Mouse (Mus musculus): ENCODE data around the gene Rad52. TPM values are rescaled to one million over a fixed set of nuclear protein-coding genes. Genes with fewer than 3 reads are reported as not detected.

The Rad52 gene
- polyA plus RNA-seq (2012), result 2.0 and 2.1 TPM in 2 replicates

DNA sequence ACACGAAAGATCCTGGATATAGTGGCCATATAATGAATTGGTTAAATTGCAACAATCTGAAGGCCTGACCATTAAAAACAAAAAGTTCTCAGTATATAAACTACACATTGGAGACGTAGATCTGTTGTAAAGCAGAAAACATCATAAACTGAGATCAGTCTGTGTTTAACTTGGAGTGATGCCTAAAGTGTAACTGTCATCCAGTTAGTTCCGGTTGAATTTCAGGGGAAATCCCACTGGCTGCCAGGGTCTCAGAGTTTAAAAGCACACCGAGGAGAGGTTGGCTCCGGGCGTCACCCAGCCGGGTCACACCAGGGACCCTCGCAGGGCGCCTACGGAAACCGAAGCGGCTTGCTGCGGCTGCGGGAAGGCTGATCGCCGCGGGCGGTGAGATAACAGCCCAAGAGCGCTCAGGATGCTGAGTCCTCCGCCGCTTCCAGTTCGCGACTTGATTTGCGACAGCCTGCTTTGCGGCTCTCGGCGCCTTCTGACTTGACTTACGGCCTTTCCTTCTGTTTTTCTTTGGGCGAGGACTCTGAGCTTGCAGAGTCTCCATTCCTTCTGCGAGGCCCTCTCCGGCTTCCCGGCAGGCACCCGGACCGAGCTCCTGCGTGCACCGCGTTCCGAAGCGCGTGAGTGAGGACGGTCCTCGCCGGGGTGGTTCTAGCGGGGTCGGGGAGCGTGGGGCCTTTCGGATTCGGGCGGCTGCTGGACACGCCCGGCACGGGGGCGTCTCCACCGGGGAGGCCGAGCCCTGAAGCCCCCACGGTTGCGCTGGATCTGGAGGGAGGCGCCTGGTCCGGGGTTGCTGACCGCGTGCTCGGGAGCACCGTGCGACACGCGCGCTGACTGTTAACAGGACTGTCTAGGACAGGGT, at the start of gene Rad52:
Gene Rad52 (plus strand): TSS at position 495 of the 877 bp plus-strand sequence.
- Histone ChIP-seq H3K36me3 (ENCODE audit: control insufficient read depth) (peaks cover 30% of the 10 kb centered on the region), H3K4me1 (ENCODE audit: control insufficient read depth) (peaks cover 26% of the 10 kb centered on the region)
- TF ChIP-seq TAL1 (IDR thresholded peaks at IDR 0.05; ENCODE audit: low read length) (no peak), GATA1 (IDR thresholded peaks at IDR 0.05; ENCODE audit: low read length) (peak; percentile 82)

DNA sequence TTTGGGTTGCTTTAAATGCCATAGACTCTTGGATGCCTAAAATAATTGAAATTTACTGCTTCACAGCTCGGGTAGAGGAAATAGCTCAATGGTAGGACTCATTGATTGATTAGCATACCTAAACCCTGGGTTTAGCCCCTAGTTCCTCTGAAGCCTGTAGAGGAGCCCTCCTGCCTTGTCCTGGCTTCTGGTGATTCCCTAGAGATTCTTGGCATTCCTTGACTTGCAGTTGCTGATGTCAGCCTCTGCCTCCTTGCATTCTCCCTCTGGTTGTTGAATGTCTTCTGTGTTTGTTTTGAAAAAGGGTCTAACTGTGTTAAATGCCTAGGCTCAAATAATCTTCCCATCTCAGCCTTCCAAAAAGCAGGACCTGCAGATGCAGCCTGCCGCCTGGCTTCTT, 48.3 kb upstream of the Rad52 start:
- no peaks in the 10 kb centered on the region for H3K27me3 ChIP-seq (ENCODE audit: control insufficient read depth)
- H3K9me3 ChIP-seq (ENCODE audit: control insufficient read depth, low read length), result no peaks in the 10 kb centered on the region
- H3K4me1 ChIP-seq (ENCODE audit: control insufficient read depth), result peaks cover 6% of the 10 kb centered on the region
- TF ChIP-seq TAL1 (IDR thresholded peaks at IDR 0.05; ENCODE audit: low read length) (no peak), GATA1 (IDR thresholded peaks at IDR 0.05; ENCODE audit: low read length) (no peak)
- no peak overlapping the region for H3K4me3 ChIP-seq (replicated peaks)
- H3K36me3 ChIP-seq (ENCODE audit: control insufficient read depth), result no peaks in the 10 kb centered on the region

More for the DNA sequence above, at the start of gene Rad52:
- Histone ChIP-seq H3K4me3 (replicated peaks) (peak within 1 kb of the TSS; percentile 91), H3K9me3 (ENCODE audit: control insufficient read depth, low read length) (no peaks in the 10 kb centered on the region), H3K27me3 (ENCODE audit: control insufficient read depth) (no peaks in the 10 kb centered on the region)

DNA sequence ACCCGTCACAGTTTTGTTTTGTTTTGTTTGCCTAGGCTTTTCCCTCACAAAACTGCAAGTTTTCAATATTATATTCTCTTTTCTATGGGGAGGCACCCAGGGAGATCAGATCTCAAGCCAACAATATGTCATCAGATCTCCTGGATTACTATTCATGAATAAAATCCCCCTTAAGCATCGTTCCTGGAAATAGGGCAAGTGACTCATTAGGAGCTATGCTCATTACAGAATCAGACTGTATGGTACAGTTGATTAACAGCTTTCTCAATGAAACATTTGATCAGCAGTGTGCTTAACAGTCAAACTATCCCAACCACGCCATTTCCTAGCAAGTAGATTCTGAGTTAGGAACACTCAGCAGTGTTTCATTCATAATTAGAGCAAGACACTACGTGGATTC, 47.0 kb upstream of the Rad52 start:
- Histone ChIP-seq H3K4me1 (ENCODE audit: control insufficient read depth) (no peaks in the 10 kb centered on the region), H3K27me3 (ENCODE audit: control insufficient read depth) (no peaks in the 10 kb centered on the region), H3K36me3 (ENCODE audit: control insufficient read depth) (no peaks in the 10 kb centered on the region), H3K4me3 (replicated peaks) (no peak overlapping the region), H3K9me3 (ENCODE audit: control insufficient read depth, low read length) (no peaks in the 10 kb centered on the region)
- TF ChIP-seq GATA1 (IDR thresholded peaks at IDR 0.05; ENCODE audit: low read length) (no peak), TAL1 (IDR thresholded peaks at IDR 0.05; ENCODE audit: low read length) (no peak)

DNA sequence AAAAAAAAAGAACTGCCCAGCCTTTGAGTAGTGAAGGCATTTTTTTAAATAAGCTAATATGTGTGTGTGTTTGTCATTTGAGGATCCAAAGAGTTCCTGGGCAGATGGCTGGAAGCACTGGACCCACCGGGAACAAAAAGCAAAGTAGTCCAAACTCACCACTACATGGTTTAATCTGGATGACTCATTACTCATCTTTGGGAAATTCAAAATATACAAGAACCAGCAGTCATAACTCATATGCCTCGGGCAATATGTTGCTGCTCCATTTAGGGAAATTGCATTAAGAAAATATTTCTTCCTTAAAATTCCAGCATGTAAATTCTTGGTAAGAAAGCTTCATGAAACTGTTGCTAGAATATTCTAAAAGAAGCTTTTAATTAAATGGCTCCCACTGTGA, 42.3 kb upstream of the Rad52 start:
- no peaks in the 10 kb centered on the region for H3K4me1 ChIP-seq (ENCODE audit: control insufficient read depth)
- no peak overlapping the region for H3K4me3 ChIP-seq (replicated peaks)
- no peaks in the 10 kb centered on the region for H3K27me3 ChIP-seq (ENCODE audit: control insufficient read depth)
- TF ChIP-seq GATA1 (IDR thresholded peaks at IDR 0.05; ENCODE audit: low read length), result no peak
- TF ChIP-seq TAL1 (IDR thresholded peaks at IDR 0.05; ENCODE audit: low read length), result no peak
- H3K36me3 ChIP-seq (ENCODE audit: control insufficient read depth), result no peaks in the 10 kb centered on the region
- H3K9me3 ChIP-seq (ENCODE audit: control insufficient read depth, low read length), result no peaks in the 10 kb centered on the region

DNA sequence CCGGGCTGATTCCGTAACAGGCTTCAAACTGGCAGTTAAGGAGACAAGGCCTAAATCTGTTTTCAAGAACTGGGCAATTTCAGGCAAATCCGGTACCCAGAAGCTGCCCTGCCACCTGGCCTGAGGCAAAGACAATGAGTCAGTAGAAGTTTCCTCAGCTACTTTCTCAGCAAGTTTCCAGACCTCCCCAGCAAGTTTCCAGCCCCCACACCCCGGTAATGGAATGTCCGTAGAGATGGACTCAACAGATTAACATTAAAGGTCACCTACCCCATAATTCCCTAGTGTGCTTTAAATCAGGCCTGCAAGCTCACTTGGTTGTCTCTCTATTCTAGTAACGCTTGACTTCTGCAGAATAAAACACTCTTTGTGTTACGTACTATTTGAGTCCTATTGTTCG, 41.0 kb upstream of the Rad52 start:
- TF ChIP-seq GATA1 (IDR thresholded peaks at IDR 0.05; ENCODE audit: low read length) (no peak), TAL1 (IDR thresholded peaks at IDR 0.05; ENCODE audit: low read length) (no peak)
- no peak overlapping the region for H3K4me3 ChIP-seq (replicated peaks)
- H3K9me3 ChIP-seq (ENCODE audit: control insufficient read depth, low read length), result no peaks in the 10 kb centered on the region
- H3K4me1 ChIP-seq (ENCODE audit: control insufficient read depth), result no peaks in the 10 kb centered on the region
- H3K27me3 ChIP-seq (ENCODE audit: control insufficient read depth), result no peaks in the 10 kb centered on the region
- no peaks in the 10 kb centered on the region for H3K36me3 ChIP-seq (ENCODE audit: control insufficient read depth)

DNA sequence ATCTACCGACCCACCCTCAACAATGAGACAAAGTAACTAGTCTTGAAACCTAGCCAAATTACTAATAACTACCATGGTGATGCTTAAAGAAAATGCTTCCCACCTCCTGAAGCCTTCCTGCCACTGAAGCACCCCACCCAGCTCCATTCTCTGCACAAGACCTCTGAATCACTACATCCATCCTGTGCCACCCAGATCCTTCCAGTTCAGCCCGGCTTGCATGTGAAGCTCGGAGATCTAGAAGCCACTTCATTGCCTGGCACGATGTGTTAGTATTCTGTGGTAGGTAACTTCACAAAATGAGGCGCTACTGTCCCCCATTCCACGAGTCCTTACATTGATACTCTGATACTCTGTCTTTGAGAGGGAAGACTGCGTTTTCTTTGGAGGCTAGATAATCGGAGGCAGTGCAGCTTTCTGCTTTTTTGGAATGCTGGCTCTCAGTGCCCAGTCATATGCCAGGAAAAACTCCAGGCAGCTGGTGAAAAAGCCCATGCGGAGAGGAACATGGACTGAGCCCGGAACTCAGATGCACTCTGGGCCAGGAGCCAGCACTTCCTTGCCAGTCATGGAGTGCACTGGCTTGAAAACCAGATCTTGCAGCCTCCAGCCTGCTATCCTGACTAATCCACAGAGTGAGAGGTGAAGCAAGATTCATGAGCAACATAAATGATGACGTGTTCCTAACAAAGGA, 38.0 kb upstream of the Rad52 start:
- no peak for TF ChIP-seq TAL1 (IDR thresholded peaks at IDR 0.05; ENCODE audit: low read length)
- TF ChIP-seq GATA1 (IDR thresholded peaks at IDR 0.05; ENCODE audit: low read length), result no peak

DNA sequence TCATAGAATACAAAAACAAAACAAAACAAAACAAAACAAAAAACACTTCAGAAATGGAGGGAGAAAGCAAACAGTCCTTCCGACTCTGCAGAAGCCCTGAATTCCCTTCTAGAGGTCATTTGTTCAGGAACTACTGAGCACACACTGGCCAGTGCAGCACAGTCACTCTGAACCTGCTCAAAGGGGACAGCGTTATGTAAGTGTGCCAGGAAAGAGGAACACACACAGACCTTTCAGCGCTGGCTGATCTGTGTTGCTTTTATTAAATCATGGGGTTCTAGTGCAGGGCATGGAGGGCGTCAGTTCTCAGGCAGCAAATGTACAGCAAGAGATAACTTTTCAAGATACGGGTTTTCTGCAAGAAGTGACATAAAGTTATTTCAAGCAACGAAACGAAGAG, 19.3 kb upstream of the Rad52 start:
- Histone ChIP-seq H3K9me3 (ENCODE audit: control insufficient read depth, low read length) (no peaks in the 10 kb centered on the region), H3K4me1 (ENCODE audit: control insufficient read depth) (no peaks in the 10 kb centered on the region), H3K36me3 (ENCODE audit: control insufficient read depth) (no peaks in the 10 kb centered on the region), H3K4me3 (replicated peaks) (no peak overlapping the region), H3K27me3 (ENCODE audit: control insufficient read depth) (peaks cover 11% of the 10 kb centered on the region)
- TF ChIP-seq GATA1 (IDR thresholded peaks at IDR 0.05; ENCODE audit: low read length), result no peak
- TF ChIP-seq TAL1 (IDR thresholded peaks at IDR 0.05; ENCODE audit: low read length), result no peak

More for the DNA sequence above, 38.0 kb upstream of the Rad52 start:
- Histone ChIP-seq H3K9me3 (ENCODE audit: control insufficient read depth, low read length) (no peaks in the 10 kb centered on the region), H3K36me3 (ENCODE audit: control insufficient read depth) (no peaks in the 10 kb centered on the region), H3K4me3 (replicated peaks) (no peak overlapping the region), H3K4me1 (ENCODE audit: control insufficient read depth) (no peaks in the 10 kb centered on the region), H3K27me3 (ENCODE audit: control insufficient read depth) (no peaks in the 10 kb centered on the region)

DNA sequence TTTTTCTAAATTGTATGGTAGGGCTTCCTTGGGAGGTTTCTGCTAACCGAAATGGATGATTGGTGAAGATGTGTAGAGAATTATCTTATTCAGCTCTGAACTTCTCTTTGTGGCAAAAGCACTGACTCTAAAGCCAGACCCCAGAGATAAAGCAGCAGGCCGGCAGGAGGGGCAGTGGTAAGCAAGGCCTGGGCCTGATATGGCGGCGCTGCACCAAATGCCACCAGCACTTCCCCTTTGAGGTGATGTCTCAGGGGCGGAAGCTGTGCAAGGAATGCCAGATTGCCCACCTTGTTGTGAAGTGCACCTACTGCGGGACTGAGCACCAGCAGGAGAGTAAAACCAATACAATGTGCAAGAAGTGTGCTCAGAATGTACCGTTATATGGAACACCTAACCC, 9.8 kb upstream of the Rad52 start:
- H3K36me3 ChIP-seq (ENCODE audit: control insufficient read depth), result no peaks in the 10 kb centered on the region
- H3K4me1 ChIP-seq (ENCODE audit: control insufficient read depth), result no peaks in the 10 kb centered on the region
- TF ChIP-seq TAL1 (IDR thresholded peaks at IDR 0.05; ENCODE audit: low read length) (no peak), GATA1 (IDR thresholded peaks at IDR 0.05; ENCODE audit: low read length) (no peak)
- peaks cover 27% of the 10 kb centered on the region for H3K27me3 ChIP-seq (ENCODE audit: control insufficient read depth)
- H3K9me3 ChIP-seq (ENCODE audit: control insufficient read depth, low read length), result no peaks in the 10 kb centered on the region
- no peak overlapping the region for H3K4me3 ChIP-seq (replicated peaks)

DNA sequence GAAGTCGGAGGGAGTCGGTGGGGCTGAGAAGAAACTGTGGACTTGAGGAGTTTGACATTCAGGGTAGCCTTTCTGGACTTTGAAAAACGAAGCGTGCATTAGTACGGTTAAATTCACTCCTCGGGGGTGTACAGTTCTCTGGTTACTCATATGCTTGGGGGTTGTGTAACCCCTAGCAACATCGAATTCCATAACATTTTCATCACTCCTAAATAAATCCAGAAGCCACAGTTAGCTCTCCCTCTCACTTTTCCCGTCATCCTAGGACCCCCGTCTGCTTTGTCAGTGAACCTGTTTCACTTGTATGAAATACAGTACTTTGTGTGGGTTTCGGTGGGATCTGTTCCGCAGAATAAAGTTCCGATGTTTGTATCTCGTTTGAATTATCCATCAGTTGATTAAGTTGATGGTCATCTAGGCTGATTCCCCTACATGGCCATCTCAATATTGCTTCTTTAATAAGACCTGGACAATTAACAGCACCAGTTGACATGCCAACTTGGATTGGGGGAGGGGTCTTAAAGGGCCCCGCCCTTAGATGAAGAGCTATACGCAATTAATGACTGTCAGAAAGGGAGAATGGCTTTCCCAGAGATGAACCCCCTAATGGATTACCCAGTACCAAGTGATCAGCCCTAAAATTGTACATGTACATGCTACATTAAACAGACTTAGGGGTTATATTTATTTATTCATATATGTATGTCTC, 737 bp downstream of the Rad52 start:
- Histone ChIP-seq H3K4me1 (ENCODE audit: control insufficient read depth) (peaks cover 26% of the 10 kb centered on the region), H3K36me3 (ENCODE audit: control insufficient read depth) (peaks cover 34% of the 10 kb centered on the region), H3K9me3 (ENCODE audit: control insufficient read depth, low read length) (no peaks in the 10 kb centered on the region), H3K4me3 (replicated peaks) (peak overlapping the region; percentile 91), H3K27me3 (ENCODE audit: control insufficient read depth) (no peaks in the 10 kb centered on the region)
- TF ChIP-seq TAL1 (IDR thresholded peaks at IDR 0.05; ENCODE audit: low read length) (no peak), GATA1 (IDR thresholded peaks at IDR 0.05; ENCODE audit: low read length) (no peak)
